Mouse (Mus musculus) cerebellum, adult 9-11 months (tissue): Measurements from ENCODE around the gene Mdga1.
A peak's percentile ranks its signal among the peaks of the same experiment; 100 is the strongest.

Experiments used
- DNase-seq: peaks from one replicate; pipeline ENCODE4 v3.0.0; 2022

The Mdga1 gene

GRCm38 (mm10) chr17:29979841-29980240, 10.0 kb upstream of the Mdga1 start:
- DNase-seq: no peak

DNA sequence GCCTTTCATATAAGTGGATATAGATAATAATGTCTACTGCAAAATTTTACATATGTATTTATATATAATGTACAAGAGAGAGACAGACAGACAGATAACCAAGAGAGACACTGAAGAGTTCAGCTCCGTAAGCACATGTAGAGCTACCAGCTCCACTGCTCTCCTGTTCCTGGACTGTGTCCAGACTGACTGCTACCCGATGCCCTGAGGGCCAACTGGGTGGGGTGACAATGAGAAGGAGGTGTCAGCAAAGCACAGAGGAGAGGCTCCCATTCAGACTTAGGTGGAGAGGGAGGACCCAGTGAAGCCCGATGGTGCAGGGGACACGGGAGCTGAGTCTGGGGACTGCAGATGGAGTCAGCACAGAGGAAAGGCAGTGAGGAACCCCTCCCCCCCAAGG, 9.1 kb upstream of the Mdga1 start:
- no peak for DNase-seq

DNA sequence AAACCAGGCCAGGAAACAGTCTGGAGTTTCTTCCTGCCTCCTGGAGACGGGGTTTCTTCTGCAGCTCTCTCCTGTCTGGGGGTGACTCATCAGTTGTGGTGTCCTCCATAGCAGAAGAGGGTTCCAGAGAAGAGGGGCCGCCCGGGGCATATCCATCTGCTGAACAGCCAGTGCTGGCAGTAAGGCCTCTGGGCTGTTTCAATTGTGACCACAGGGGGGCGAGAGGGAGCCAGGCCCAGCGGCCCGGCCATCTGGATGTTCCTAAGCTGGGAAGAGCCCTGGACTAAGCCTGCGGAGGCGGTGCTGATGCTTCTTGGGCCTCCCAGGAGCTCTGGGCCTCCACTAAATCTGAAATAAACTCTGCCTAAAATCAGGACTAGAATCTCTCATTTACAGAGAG, 5.8 kb upstream of the Mdga1 start:
- peak; percentile 96 for DNase-seq

DNA sequence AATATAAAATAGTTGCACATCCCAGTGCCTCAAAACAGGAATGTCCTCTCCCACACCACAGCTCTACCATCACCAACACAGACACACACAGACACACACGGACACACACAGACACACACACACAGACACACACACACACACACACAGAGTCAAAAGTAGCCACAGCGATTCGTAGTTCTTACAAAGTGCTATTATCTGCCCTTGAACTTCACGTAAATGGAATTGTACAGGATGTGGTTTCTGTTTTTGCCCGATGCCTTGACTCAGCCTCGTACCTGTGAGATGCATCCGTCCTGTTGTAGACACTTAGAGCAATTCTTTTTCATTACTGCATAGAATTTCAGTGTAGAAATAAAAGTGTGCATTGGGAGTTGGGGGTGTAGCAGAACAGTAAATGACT, 3.3 kb upstream of the Mdga1 start:
- DNase-seq: no peak

DNA sequence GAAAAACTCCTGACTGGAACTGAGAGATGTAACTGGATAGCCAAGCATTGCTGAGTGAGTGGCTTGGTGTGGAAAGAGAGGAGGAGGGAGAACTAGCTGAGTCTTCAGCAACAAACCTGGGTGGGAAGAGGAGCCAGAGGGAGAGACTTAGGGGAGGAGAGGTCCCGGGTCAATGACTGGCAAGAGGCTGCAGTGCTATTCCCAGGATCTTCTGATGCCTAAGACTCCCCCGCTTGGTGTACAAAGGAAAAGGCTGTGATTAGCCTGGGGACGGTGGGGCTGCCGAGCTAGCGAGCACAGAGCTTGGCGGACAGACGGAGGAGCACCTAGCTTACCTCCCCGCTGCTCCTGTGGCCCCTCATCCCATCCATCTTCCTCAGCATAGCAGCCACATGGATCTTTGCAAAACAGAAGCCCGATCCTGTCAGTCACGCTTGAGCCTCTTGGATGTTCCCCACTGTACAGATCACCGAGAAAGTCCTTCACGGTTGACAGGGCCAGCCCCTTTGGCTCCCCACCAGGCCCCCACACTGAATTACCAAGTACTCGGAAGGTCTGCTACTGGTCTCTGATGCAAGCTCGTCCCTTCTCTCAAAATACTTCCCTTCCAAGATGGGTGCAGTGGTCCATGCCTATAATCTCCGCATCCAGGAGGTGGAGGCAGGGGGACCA, 2.0 kb upstream of the Mdga1 start:
- no peak for DNase-seq

DNA sequence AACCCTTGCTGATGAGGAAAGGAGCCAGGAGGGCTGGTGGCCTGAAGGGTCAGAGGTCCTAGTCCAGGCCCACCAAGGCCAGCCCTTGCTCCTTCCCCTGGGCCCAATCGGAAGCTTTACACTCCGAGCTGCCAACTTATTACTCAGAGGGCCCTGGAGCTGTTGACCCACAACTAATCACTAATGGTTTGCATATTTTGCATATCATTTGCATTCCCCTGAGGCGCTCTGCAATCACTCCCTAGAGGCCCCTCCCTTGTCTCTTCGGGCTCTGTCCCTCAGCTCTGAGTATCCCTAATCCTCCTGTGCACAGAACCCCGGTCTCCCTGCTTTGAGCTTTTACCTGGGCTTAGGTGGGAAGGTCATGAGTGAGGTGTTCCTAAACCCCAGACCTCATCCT, 4.4 kb downstream of the Mdga1 start:
- no peak for DNase-seq

GRCm38 (mm10) chr17:29963730-29964259, 6.1 kb downstream of the Mdga1 start:
- no peak for DNase-seq

DNA sequence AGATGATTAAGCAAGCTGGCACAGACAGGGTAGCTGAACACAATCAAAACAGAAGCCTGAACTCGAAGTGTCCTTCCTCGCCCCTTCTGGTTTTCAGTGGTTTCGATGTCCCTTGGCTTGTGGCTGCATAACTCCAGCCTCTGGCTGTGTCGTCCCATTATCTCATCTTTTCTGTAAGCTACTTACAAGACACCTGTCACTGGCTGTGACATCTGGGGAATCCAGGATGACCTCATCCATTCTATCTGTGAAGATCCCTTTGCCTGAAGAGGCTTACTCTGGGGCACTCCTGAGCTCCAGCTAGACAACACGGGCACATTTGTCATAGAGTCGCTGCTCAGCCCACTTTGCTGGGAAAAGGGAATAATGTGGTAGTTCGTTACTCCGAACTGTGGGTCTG, 14.0 kb downstream of the Mdga1 start:
- DNase-seq: no peak

GRCm38 (mm10) chr17:29954316-29954715, 15.6 kb downstream of the Mdga1 start:
- DNase-seq: no peak

DNA sequence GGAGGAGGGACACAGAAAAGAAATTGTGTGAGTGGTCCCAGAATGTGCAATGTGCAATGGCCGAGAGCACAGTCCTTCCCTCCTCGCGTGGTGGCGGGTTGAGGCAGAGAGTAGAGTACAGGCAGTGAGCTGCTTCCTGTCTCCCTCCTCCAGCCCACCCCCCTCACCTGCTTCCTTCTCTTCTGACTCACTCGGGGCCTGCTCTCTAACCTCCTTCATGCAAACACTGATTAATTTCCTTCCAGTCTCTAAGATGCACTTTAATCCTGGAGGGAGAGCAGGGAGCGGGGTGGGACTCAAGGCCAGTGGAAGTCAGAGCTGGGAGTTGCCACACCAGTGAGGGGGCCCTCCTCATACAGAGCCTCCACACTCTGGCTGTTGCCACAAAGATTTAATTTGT, 18.8 kb downstream of the Mdga1 start:
- no peak for DNase-seq

DNA sequence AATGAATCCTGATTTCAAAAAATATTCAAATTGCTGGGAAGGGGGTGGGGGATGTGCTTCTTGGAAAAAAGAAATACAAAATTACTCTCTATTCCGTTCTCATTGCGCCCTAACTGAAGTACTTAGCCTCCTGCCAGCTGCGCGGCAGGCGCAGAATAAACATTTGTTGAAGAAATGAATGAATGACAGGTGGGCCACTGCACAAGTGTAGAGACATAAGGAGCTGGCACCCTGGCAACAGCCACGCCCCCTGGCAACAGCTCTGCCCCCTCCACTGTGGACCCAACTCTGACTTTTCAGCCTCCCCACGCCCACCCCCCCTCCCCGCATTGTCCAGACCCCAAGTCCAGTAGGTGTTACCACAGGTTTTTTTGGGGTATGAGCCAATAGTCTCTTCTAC, 19.3 kb downstream of the Mdga1 start:
- DNase-seq: no peak

DNA sequence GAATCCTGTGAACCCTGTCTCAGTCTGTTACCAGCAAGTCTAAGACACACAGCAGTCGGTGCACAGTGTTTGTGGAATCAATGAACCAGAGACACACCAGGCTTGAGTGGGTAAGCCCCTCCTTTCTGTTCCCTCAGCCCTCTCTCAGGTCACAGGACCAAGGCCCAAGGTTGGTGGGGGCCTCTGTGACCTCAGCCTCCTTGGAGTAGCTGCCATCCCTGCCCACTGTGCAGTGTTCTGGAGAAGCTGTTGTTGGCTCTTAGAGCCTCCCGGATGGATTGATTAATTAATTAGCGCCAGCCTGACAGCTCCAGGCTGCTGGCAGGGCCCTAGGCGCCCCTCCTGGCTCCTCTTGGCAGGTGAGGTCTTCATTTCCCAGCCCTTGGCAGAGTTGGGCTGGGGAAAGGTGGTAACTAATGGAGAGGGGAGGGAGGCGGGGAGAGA, 22.6 kb downstream of the Mdga1 start:
- DNase-seq: peak; percentile 11

DNA sequence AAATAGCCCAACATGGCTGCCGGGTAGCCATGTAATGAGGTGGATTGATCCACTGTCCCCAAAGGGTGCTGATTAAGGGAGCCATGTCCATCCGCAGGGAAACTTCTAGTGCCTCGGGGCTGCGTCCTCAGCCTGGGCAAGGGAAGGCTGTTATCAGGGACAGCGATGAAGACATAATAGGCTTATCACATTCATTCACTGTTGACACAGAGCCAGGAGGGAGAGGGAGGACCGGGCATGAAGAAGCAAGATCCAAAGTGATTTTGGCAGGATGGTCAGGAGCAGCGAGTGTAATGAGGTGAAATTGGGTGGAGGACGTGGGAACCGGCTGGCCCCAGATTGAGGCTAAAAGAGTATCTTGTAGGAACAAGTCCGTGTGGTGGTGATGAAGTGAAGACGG, 25.5 kb downstream of the Mdga1 start:
- DNase-seq: no peak

- DNase-seq: no peak
Observed at GRCm38 (mm10) chr17:29939011-29939410, 30.9 kb downstream of the Mdga1 start.

DNA sequence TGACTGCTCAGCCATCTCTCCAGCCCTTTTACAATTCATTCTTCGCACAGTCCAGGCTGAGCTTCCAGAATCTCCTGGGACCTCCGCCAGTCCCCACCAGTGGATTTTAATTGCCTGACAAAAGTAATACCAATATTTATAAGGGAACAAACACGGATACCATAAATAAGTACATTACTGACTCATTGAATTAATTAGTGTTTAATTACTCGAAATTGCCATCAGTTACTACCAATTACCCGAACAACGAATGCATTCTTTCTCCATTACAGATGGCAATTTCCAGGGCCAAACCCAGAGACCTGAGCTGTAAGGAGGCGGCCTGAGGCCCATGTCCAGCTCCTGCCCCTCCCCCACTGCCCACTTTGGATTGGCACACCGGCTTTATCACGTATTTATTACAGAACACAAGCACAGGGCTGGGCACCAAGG, 32.5 kb downstream of the Mdga1 start:
- DNase-seq: no peak

GRCm38 (mm10) chr17:29934133-29934851, 35.6 kb downstream of the Mdga1 start:
- no peak for DNase-seq

GRCm38 (mm10) chr17:29932753-29933152, 37.1 kb downstream of the Mdga1 start:
- DNase-seq: no peak

DNA sequence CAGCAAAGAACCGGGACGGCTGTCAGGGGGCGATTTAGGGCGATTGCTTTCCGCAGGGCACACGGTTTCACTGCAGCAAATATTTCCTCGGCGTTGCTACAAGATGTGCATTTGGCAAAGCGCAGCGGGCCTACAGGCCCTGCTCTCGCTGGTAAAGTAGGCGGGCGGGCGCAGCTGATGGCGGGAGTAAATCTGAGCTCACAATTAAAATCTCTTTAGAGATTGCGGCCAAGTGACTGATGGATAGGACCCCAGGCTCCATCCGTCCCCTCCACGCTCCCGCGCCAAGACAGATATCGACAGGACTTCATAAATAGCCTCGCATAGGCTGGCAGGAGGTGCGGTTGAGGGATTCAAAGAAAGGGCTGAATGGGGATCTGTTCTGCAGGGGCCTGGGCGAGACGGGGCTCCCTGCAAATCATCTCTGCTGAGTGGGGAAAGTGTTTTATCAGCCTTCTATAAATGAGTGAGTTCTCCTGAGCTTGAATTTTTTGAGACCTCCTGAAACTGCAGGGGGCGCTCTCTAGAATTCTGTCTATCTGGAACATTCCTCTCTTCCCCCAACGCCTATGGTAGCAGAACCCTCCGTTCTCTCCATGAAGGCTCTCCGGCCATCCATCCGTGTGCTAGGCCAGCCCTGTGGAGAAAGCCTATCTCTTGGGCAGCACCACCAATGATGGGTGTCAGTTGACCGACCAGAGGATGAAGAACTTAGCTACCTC, 38.5 kb downstream of the Mdga1 start:
- no peak for DNase-seq

- DNase-seq: peak; percentile 18
Observed at GRCm38 (mm10) chr17:29928751-29929237, 41.1 kb downstream of the Mdga1 start.

GRCm38 (mm10) chr17:29925608-29926606, 44.0 kb downstream of the Mdga1 start:
- DNase-seq: no peak

GRCm38 (mm10) chr17:29920089-29920488, 49.8 kb downstream of the Mdga1 start:
- no peak for DNase-seq

GRCm38 (mm10) chr17:29919552-29919920, 50.4 kb downstream of the Mdga1 start:
- no peak for DNase-seq
